Mouse (Mus musculus): ENCODE results near the gene Ppp1r9a. TPM values are rescaled to one million over a fixed set of nuclear protein-coding genes. Genes with fewer than 3 reads are reported as not detected.
"Not testable (repeated sequence)": the region's sequence is repeated elsewhere in the genome, so short reads cannot be mapped to it uniquely, and the experiment has no call there.

Gene Ppp1r9a
- polyA plus RNA-seq, 1 experiment from 2014 or later, result 18.7 TPM

DNA sequence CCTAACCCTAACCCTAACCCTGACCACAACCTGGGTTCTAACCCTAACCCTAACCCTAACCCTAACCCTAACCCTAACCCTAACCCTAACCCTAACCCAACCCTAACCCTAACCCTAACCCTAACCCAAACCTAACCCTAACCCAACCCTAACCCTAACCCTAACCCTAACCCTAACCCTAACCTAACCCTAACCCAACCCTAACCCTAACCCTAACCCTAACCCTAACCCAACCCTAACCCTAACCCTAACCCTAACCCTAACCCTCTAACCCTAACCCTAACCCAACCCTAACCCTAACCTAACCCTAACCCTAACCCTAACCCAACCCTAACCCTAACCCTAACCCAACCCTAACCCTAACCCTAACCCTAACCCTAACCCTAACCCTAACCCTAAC is 21.1 kb downstream of the Ppp1r9a start:
- not testable (repeated sequence) for H3K9me3 ChIP-seq, H3K9ac ChIP-seq, H3K4me3 ChIP-seq, H3K27me3 ChIP-seq, H3K4me1 ChIP-seq, H3K36me3 ChIP-seq, H3K27ac ChIP-seq, H3K4me2 ChIP-seq
- ATAC-seq (ENCODE audit: borderline replicate concordance, extremely low read depth, low FRiP score, low TSS enrichment), result peak; percentile 57; the same call in 1 of the 2 replicates

DNA sequence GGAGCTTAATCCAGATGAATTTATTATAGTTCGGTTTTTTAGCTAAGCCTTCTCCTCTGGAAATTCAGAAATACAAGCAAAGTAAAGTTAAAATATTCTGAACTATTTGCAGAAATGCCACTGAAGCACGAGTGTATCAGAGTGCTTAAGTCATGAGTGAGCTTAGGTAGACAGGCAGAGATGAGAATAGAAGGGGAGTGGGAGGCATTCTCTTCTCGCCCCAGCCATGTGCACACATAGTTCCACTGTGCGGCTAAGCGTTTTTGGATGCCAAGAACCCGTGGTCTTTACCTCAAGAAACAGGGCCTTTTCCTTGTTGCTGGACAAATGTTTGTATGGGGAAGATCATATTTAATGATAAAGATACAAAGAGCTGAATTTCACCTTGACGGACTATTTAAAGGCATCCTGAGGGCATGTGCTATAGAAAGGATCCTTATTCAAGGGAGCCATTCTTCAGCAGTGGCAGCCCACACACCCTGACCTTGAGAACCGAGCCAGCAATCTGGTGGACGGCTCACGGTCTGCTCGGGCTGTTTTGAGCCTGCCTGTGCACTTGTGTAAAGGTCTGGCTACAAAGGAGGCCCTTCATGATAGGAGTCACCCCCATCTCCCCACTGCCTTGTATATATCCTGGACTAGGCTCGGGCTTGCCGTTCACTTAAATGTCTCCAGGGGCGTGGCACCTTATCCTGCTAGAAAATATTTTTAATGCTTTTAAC is 23.4 kb downstream of the Ppp1r9a start:
- WGBS, result 57% methylated on average over 14 of the region's 14 CpGs
- Histone ChIP-seq H3K9ac (no peak overlapping the region), H3K27me3 (no peaks in the 10 kb centered on the region), H3K27ac (no peak overlapping the region), H3K4me1 (no peaks in the 10 kb centered on the region), H3K9me3 (no peaks in the 10 kb centered on the region), H3K36me3 (no peaks in the 10 kb centered on the region), H3K4me3 (no peak overlapping the region), H3K4me2 (no peak overlapping the region)
- no peak for ATAC-seq (ENCODE audit: borderline replicate concordance, extremely low read depth, low FRiP score, low TSS enrichment)

GRCm38 (mm10) chr6:4930321-4930720 is 27.6 kb downstream of the Ppp1r9a start:
- Histone ChIP-seq H3K4me2 (no peak overlapping the region), H3K36me3 (no peaks in the 10 kb centered on the region), H3K27ac (no peak overlapping the region), H3K4me1 (no peaks in the 10 kb centered on the region), H3K27me3 (no peaks in the 10 kb centered on the region), H3K9me3 (no peaks in the 10 kb centered on the region), H3K9ac (no peak overlapping the region), H3K4me3 (no peak overlapping the region)
- no peak for ATAC-seq (ENCODE audit: borderline replicate concordance, extremely low read depth, low FRiP score, low TSS enrichment)
- 76% methylated on average over 3 of the region's 3 CpGs for WGBS

DNA sequence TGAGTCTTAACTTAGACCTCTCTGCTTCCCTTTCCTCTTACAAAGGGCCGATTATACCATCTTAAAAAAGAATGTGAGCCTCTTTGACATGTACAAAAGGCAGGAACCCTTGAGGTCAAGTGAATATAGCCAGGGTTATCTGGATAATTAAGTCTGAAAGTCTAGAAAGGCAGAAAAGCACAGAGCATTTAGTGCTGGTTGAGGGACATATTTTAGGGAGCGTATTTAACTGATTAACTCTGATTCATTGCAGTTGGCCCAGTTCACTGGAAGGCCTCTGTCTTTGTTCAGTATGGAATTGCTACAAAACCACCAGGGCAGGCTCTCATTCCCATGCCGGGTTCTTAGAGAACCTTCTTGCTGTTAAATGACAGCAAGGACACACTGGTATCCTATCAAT is 36.2 kb downstream of the Ppp1r9a start:
- Histone ChIP-seq H3K4me3 (no peak overlapping the region), H3K27me3 (no peaks in the 10 kb centered on the region), H3K36me3 (no peaks in the 10 kb centered on the region), H3K4me2 (no peak overlapping the region), H3K27ac (no peak overlapping the region), H3K4me1 (no peaks in the 10 kb centered on the region), H3K9ac (no peak overlapping the region), H3K9me3 (no peaks in the 10 kb centered on the region)
- WGBS, result 32% methylated on average over 3 of the region's 3 CpGs
- ATAC-seq (ENCODE audit: borderline replicate concordance, extremely low read depth, low FRiP score, low TSS enrichment), result no peak

GRCm38 (mm10) chr6:4940086-4940485 is 37.4 kb downstream of the Ppp1r9a start:
- Histone ChIP-seq H3K4me2 (no peak overlapping the region), H3K27me3 (no peaks in the 10 kb centered on the region), H3K4me1 (no peaks in the 10 kb centered on the region), H3K4me3 (no peak overlapping the region), H3K27ac (no peak overlapping the region), H3K36me3 (no peaks in the 10 kb centered on the region), H3K9ac (no peak overlapping the region), H3K9me3 (no peaks in the 10 kb centered on the region)
- ATAC-seq (ENCODE audit: borderline replicate concordance, extremely low read depth, low FRiP score, low TSS enrichment), result no peak
- WGBS, result 63% methylated on average over 6 of the region's 6 CpGs

- Histone ChIP-seq H3K4me1 (no peaks in the 10 kb centered on the region), H3K27ac (no peak overlapping the region), H3K27me3 (no peaks in the 10 kb centered on the region), H3K4me2 (no peak overlapping the region), H3K36me3 (no peaks in the 10 kb centered on the region), H3K9ac (no peak overlapping the region), H3K9me3 (no peaks in the 10 kb centered on the region), H3K4me3 (no peak overlapping the region)
- no peak for ATAC-seq (ENCODE audit: borderline replicate concordance, extremely low read depth, low FRiP score, low TSS enrichment)
- WGBS, result 86% methylated on average over 9 of the region's 9 CpGs
These were observed 37.9 kb downstream of the Ppp1r9a start for GRCm38 (mm10) chr6:4940639-4941038.

DNA sequence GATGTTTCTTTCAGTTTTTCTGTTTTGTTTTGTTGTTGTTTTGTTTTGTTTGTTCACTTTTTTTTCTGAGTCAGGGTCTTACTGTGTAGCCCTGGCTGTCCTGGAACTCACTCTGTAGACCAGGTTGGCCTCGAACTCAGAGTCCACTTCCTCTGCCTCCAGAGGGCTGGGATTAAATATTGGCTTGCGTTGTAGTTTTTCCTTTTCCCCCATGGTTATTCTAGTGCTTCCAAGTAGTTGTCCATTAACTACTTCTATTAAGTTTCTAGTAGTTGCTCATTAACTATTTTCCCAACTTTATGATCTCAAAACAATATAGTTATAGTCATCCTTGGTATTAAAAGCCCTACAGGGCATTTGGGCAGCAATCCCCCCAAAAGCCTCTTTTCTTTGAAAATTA is 41.1 kb downstream of the Ppp1r9a start:
- no peaks in the 10 kb centered on the region for H3K27me3 ChIP-seq
- H3K9me3 ChIP-seq, result no peaks in the 10 kb centered on the region
- no peak overlapping the region for H3K27ac ChIP-seq
- no peak overlapping the region for H3K4me3 ChIP-seq
- no peaks in the 10 kb centered on the region for H3K4me1 ChIP-seq
- ATAC-seq (ENCODE audit: borderline replicate concordance, extremely low read depth, low FRiP score, low TSS enrichment), result no peak
- H3K9ac ChIP-seq, result no peak overlapping the region
- no peaks in the 10 kb centered on the region for H3K36me3 ChIP-seq
- 92% methylated on average over 2 of the region's 2 CpGs for WGBS
- no peak overlapping the region for H3K4me2 ChIP-seq

GRCm38 (mm10) chr6:4948056-4948455 is 45.3 kb downstream of the Ppp1r9a start:
- no peaks in the 10 kb centered on the region for H3K9me3 ChIP-seq
- no peak overlapping the region for H3K27ac ChIP-seq
- H3K4me1 ChIP-seq, result peaks cover 10% of the 10 kb centered on the region
- H3K4me2 ChIP-seq, result no peak overlapping the region
- H3K4me3 ChIP-seq, result no peak overlapping the region
- H3K9ac ChIP-seq, result no peak overlapping the region
- H3K27me3 ChIP-seq, result no peaks in the 10 kb centered on the region
- WGBS, result 73% methylated on average over 4 of the region's 4 CpGs
- no peak for ATAC-seq (ENCODE audit: borderline replicate concordance, extremely low read depth, low FRiP score, low TSS enrichment)
- H3K36me3 ChIP-seq, result no peaks in the 10 kb centered on the region

- H3K27me3 ChIP-seq, result no peaks in the 10 kb centered on the region
- H3K9ac ChIP-seq, result no peak overlapping the region
- no peaks in the 10 kb centered on the region for H3K36me3 ChIP-seq
- no peak for ATAC-seq (ENCODE audit: borderline replicate concordance, extremely low read depth, low FRiP score, low TSS enrichment)
- no peak overlapping the region for H3K4me3 ChIP-seq
- peaks cover 12% of the 10 kb centered on the region for H3K4me1 ChIP-seq
- WGBS, result 81% methylated on average over 4 of the region's 4 CpGs
- H3K9me3 ChIP-seq, result no peaks in the 10 kb centered on the region
- H3K27ac ChIP-seq, result no peak overlapping the region
- H3K4me2 ChIP-seq, result no peak overlapping the region
These were observed 47.0 kb downstream of the Ppp1r9a start for GRCm38 (mm10) chr6:4949701-4950100.

DNA sequence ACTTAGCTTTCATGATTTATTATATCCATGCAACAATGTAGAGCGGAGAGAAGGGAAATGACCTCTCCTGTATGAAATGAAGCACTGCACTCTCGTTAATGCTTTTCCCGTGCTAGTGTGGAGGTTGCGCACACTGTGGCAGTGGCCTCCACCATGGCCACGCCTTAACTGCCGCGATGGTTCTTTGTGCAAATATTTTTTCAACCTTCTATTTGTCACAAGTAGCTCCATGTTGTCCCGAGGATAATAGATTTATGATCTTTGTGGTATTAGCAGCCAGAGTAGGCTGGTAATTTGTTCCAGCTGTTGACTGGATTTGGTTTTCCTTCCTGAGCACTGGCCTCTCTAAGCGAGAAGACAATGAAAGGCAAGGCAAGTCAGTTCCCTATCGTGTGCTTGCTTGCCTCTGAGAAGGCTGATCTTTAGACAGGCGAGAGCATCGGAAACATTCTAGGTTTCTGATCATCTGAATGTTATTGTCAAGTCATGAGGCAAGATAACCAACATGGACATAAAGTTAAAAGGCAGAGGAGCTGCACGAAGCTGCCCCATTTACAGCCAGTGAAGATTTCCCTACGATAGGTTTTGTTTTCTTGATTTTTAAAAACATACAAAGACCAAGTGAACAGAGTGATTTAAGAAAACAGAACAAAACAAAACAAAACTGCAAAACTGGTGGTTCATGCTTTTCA is 50.5 kb downstream of the Ppp1r9a start:
- H3K9me3 ChIP-seq, result no peaks in the 10 kb centered on the region
- 49% methylated on average over 14 of the region's 14 CpGs for WGBS
- no peak overlapping the region for H3K9ac ChIP-seq
- no peak overlapping the region for H3K4me3 ChIP-seq
- H3K36me3 ChIP-seq, result no peaks in the 10 kb centered on the region
- H3K27ac ChIP-seq, result no peak overlapping the region
- 0 out of 2 replicates have a peak overlapping the region, but pooled peaks have one; percentile 11 for H3K4me2 ChIP-seq
- ATAC-seq (ENCODE audit: borderline replicate concordance, extremely low read depth, low FRiP score, low TSS enrichment), result no peak
- peaks cover 17% of the 10 kb centered on the region for H3K4me1 ChIP-seq
- no peaks in the 10 kb centered on the region for H3K27me3 ChIP-seq

GRCm38 (mm10) chr6:4956651-4957050 is 53.9 kb downstream of the Ppp1r9a start:
- no peaks in the 10 kb centered on the region for H3K9me3 ChIP-seq
- no peaks in the 10 kb centered on the region for H3K27me3 ChIP-seq
- H3K4me3 ChIP-seq, result no peak overlapping the region
- H3K4me1 ChIP-seq, result peaks cover 12% of the 10 kb centered on the region
- H3K9ac ChIP-seq, result no peak overlapping the region
- H3K36me3 ChIP-seq, result no peaks in the 10 kb centered on the region
- no peak overlapping the region for H3K27ac ChIP-seq
- H3K4me2 ChIP-seq, result no peak overlapping the region
- 24% methylated on average over 6 of the region's 6 CpGs for WGBS
- ATAC-seq (ENCODE audit: borderline replicate concordance, extremely low read depth, low FRiP score, low TSS enrichment), result no peak

- H3K4me2 ChIP-seq, result no peak overlapping the region
- no peaks in the 10 kb centered on the region for H3K27me3 ChIP-seq
- H3K9me3 ChIP-seq, result no peaks in the 10 kb centered on the region
- H3K4me3 ChIP-seq, result no peak overlapping the region
- H3K27ac ChIP-seq, result no peak overlapping the region
- H3K9ac ChIP-seq, result no peak overlapping the region
- no peak for ATAC-seq (ENCODE audit: borderline replicate concordance, extremely low read depth, low FRiP score, low TSS enrichment)
- no peaks in the 10 kb centered on the region for H3K36me3 ChIP-seq
- WGBS, result 47% methylated on average over 4 of the region's 4 CpGs
- peaks cover 3% of the 10 kb centered on the region; the same call in 1 of the 2 replicates for H3K4me1 ChIP-seq
These were observed 59.5 kb downstream of the Ppp1r9a start for GRCm38 (mm10) chr6:4962197-4962596.

Measured in lung, embryonic 15.5 days (tissue).